ENCODE assay signal across 7 mouse cellular contexts in the genomic region with DNA sequence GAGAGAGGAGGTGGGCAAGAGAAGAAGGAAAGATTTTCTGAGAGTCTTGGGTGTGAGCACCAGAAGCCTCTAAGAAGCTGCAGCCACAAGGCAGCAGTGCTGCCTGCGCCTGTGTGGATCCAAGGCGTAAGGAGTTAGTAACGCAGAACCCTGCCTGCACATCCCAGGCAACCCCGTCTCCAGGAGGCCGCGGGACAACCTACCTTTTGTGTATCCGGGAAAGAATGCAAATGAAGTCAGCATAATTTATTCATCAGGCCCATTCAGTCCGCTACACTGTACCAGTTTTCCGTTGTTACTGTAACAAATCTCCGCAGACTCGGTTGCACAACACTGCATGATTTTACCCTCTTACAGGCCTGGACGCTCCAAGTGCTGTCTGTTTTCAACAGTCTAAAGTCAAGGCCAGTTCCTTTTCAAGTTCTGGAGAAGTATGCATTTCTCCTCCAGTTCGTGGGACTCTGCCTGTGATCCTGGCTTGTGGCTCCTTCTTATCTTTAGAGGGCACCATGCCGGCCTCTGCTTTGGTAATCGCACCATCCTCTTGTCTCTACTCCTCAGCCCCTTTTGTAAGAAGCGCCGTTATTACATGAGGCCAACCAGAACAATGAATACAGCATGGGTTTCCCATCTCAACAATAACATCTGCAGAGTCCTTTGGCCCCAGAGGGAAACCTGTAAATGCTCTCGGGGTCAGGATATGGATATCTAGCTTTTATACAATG.
DNase-seq lines count a peak whose midpoint lies in the region; ATAC-seq and TF ChIP-seq lines count a peak whose summit lies in the region.

No protein-coding gene starts in this region.

- no peak for TF ChIP-seq CTCF in ES-Bruce4 (IDR thresholded peaks at IDR 0.05; ENCODE audit: low read depth, low read length)

- no peaks in the 10 kb centered on the region for H3K27me3 ChIP-seq in ES-Bruce4 (ENCODE audit: control insufficient read depth, insufficient read depth, low read length, poor library complexity, severe bottlenecking)
- no peaks in the 10 kb centered on the region for H3K27me3 ChIP-seq in hindbrain, embryonic 12.5 days
- no peaks in the 10 kb centered on the region for H3K27me3 ChIP-seq in midbrain, embryonic 13.5 days

- in situ Hi-C loops in ES-E14 (cut with MboI; ENCODE audit: low sequenced_read_pairs in 2 of 2, unreplicated experiment in 2 of 2) = no loop called here

- peak; percentile 85 for ATAC-seq in hindbrain, embryonic 12.5 days (ENCODE audit: low FRiP score)
- peak; percentile 88 for ATAC-seq in midbrain, embryonic 13.5 days
- ATAC-seq in inflammation-experienced regulatory T-cells, adult 6 months = no peak

- peak; percentile 92 for TF ChIP-seq EP300 in ES-Bruce4 (IDR thresholded peaks at IDR 0.05; ENCODE audit: insufficient read depth, low read depth, low read length)

- H3K9ac ChIP-seq in ES-Bruce4 (ENCODE audit: low read depth, poor library complexity, severe bottlenecking) (peak overlapping the region; percentile 48), ES-E14 (ENCODE audit: insufficient read depth, low read depth, low read length, poor library complexity, severe bottlenecking) (no peak overlapping the region; the same call in 1 of the 2 replicates)
- H3K9ac ChIP-seq in hindbrain, embryonic 12.5 days = peak overlapping the region; percentile 45; the same call in 1 of the 2 replicates
- H3K9ac ChIP-seq in midbrain, embryonic 13.5 days (replicated peaks) = peak overlapping the region; percentile 39; the same call in 1 of the 2 replicates

- peak overlapping the region; percentile 84 for H3K27ac ChIP-seq in ES-Bruce4 (ENCODE audit: insufficient read depth, low read length)
- 0 out of 2 replicates have a peak overlapping the region, but pooled peaks have one; percentile 44 for H3K27ac ChIP-seq in ES-E14 (ENCODE audit: insufficient read depth, low read depth, low read length, poor library complexity, severe bottlenecking)
- H3K27ac ChIP-seq in hindbrain, embryonic 12.5 days = peak overlapping the region; percentile 87
- peak overlapping the region; percentile 64 for H3K27ac ChIP-seq in midbrain, embryonic 13.5 days

- no peak for TF ChIP-seq POLR2A in ES-Bruce4 (IDR thresholded peaks at IDR 0.05; ENCODE audit: insufficient read depth, low read length)

- peak; percentile 66 for DNase-seq in ES-E14 (ENCODE audit: low read depth, low spot score)
- DNase-seq in gastrocnemius, adult 8-10 months (ENCODE audit: low spot score in 2 of 2) = no peak
- no peak for DNase-seq in thymus, postnatal 36 days

- 15% methylated on average over 18 of the region's 18 CpGs for WGBS in hindbrain, embryonic 12.5 days
- 17% methylated on average over 18 of the region's 18 CpGs for WGBS in midbrain, embryonic 13.5 days

- H3K4me3 ChIP-seq in ES-Bruce4 (ENCODE audit: low read depth, low read length) (peak overlapping the region; percentile 31), ES-E14 (ENCODE audit: insufficient read depth in 1 of 2, low read depth in 1 of 2, low read length in 2 of 2, poor library complexity in 1 of 2, severe bottlenecking in 1 of 2) (0 out of 4 replicates have a peak overlapping the region, but pooled peaks of 1 of the 2 experiments have one; percentile 4)
- no peak overlapping the region for H3K4me3 ChIP-seq in hindbrain, embryonic 12.5 days
- H3K4me3 ChIP-seq in midbrain, embryonic 13.5 days (replicated peaks) = no peak overlapping the region

- H3K4me1 ChIP-seq in ES-Bruce4 (ENCODE audit: control insufficient read depth, insufficient read depth, low read length) (peaks cover 5% of the 10 kb centered on the region), ES-E14 (ENCODE audit: control insufficient read depth in 2 of 2, insufficient read depth in 2 of 2, low read length in 2 of 2, poor library complexity in 1 of 2) (peaks cover 0 to 9% of the 10 kb centered on the region in 2 experiments; a peak in 2 of 4 replicates)
- H3K4me1 ChIP-seq in hindbrain, embryonic 12.5 days = peaks cover 25% of the 10 kb centered on the region
- peaks cover 35% of the 10 kb centered on the region for H3K4me1 ChIP-seq in midbrain, embryonic 13.5 days (replicated peaks)

- H3K9me3 ChIP-seq in ES-Bruce4 (replicated peaks; ENCODE audit: control insufficient read depth, insufficient read depth, low read length, poor library complexity, severe bottlenecking) (peaks cover 17% of the 10 kb centered on the region), ES-E14 (ENCODE audit: control insufficient read depth, insufficient read depth, low read depth, low read length) (no peaks in the 10 kb centered on the region; the same call in 1 of the 2 replicates)
- H3K9me3 ChIP-seq in hindbrain, embryonic 12.5 days (replicated peaks) = no peaks in the 10 kb centered on the region
- H3K9me3 ChIP-seq in midbrain, embryonic 13.5 days = no peaks in the 10 kb centered on the region

- H3K36me3 ChIP-seq in ES-Bruce4 (ENCODE audit: control insufficient read depth, insufficient read depth, low read length, poor library complexity, severe bottlenecking) (no peaks in the 10 kb centered on the region), ES-E14 (ENCODE audit: control insufficient read depth, insufficient read depth, low read length, poor library complexity, severe bottlenecking) (no peaks in the 10 kb centered on the region)
- no peaks in the 10 kb centered on the region for H3K36me3 ChIP-seq in hindbrain, embryonic 12.5 days
- no peaks in the 10 kb centered on the region for H3K36me3 ChIP-seq in midbrain, embryonic 13.5 days

- peak overlapping the region; percentile 37 for H3K4me2 ChIP-seq in hindbrain, embryonic 12.5 days (replicated peaks)
- H3K4me2 ChIP-seq in midbrain, embryonic 13.5 days (replicated peaks) = peak overlapping the region; percentile 25

TF ChIP-seq in ES-E14, 5 proteins besides CTCF, POLR2A, EP300 and RAD21:
- TF ChIP-seq ZC3H11A (IDR thresholded peaks at IDR 0.05; ENCODE audit: borderline replicate concordance, low read depth, low read length) (no peak), ZNF384 (IDR thresholded peaks at IDR 0.05; ENCODE audit: low read depth, low read length) (no peak), MAFK (IDR thresholded peaks at IDR 0.05; ENCODE audit: insufficient read depth, low read depth, low read length) (no peak), HCFC1 (IDR thresholded peaks at IDR 0.05; ENCODE audit: borderline replicate concordance, insufficient read depth, low read length) (no peak), CHD2 (IDR thresholded peaks at IDR 0.05; ENCODE audit: low read depth, low read length) (no peak)
